Mouse (Mus musculus): ENCODE data around the gene Lcn2. TPM values are rescaled to one million over a fixed set of nuclear protein-coding genes. Genes with fewer than 3 reads are reported as not detected.

Gene Lcn2
- polyA plus RNA-seq, 1 experiment = 328 TPM

- Histone ChIP-seq H3K4me1 (ENCODE audit: control insufficient read depth, insufficient read depth, low read length) (no peaks in the 10 kb centered on the region), H3K4me3 (ENCODE audit: control insufficient read depth, low read depth, low read length) (no peak overlapping the region), H3K27ac (ENCODE audit: control insufficient read depth, insufficient read depth, low read depth, low read length) (no peak overlapping the region), H3K27me3 (ENCODE audit: control insufficient read depth, insufficient read depth, low read length) (no peaks in the 10 kb centered on the region), H3K36me3 (ENCODE audit: control insufficient read depth, insufficient read depth, low read length) (no peaks in the 10 kb centered on the region)
- TF ChIP-seq CTCF (IDR thresholded peaks at IDR 0.05; ENCODE audit: control insufficient read depth, insufficient read depth, insufficient replicate concordance, low read depth, low read length) = no peak
- TF ChIP-seq POLR2A (IDR thresholded peaks at IDR 0.05; ENCODE audit: control insufficient read depth, low read depth, low read length) = no peak
Measured at GRCm38 (mm10) chr2:32427720-32428119, 39.7 kb upstream of the Lcn2 start.

GRCm38 (mm10) chr2:32426141-32426540, 38.1 kb upstream of the Lcn2 start:
- no peak for TF ChIP-seq POLR2A (IDR thresholded peaks at IDR 0.05; ENCODE audit: control insufficient read depth, low read depth, low read length)
- no peak for TF ChIP-seq CTCF (IDR thresholded peaks at IDR 0.05; ENCODE audit: control insufficient read depth, insufficient read depth, insufficient replicate concordance, low read depth, low read length)
- H3K4me1 ChIP-seq (ENCODE audit: control insufficient read depth, insufficient read depth, low read length) = no peaks in the 10 kb centered on the region
- no peak overlapping the region for H3K4me3 ChIP-seq (ENCODE audit: control insufficient read depth, low read depth, low read length)
- H3K36me3 ChIP-seq (ENCODE audit: control insufficient read depth, insufficient read depth, low read length) = no peaks in the 10 kb centered on the region
- no peak overlapping the region for H3K27ac ChIP-seq (ENCODE audit: control insufficient read depth, insufficient read depth, low read depth, low read length)
- H3K27me3 ChIP-seq (ENCODE audit: control insufficient read depth, insufficient read depth, low read length) = no peaks in the 10 kb centered on the region

GRCm38 (mm10) chr2:32425568-32425967, 37.5 kb upstream of the Lcn2 start:
- H3K27ac ChIP-seq (ENCODE audit: control insufficient read depth, insufficient read depth, low read depth, low read length) = no peak overlapping the region
- no peak overlapping the region for H3K4me3 ChIP-seq (ENCODE audit: control insufficient read depth, low read depth, low read length)
- no peaks in the 10 kb centered on the region for H3K27me3 ChIP-seq (ENCODE audit: control insufficient read depth, insufficient read depth, low read length)
- H3K36me3 ChIP-seq (ENCODE audit: control insufficient read depth, insufficient read depth, low read length) = no peaks in the 10 kb centered on the region
- TF ChIP-seq POLR2A (IDR thresholded peaks at IDR 0.05; ENCODE audit: control insufficient read depth, low read depth, low read length) (no peak), CTCF (IDR thresholded peaks at IDR 0.05; ENCODE audit: control insufficient read depth, insufficient read depth, insufficient replicate concordance, low read depth, low read length) (no peak)
- no peaks in the 10 kb centered on the region for H3K4me1 ChIP-seq (ENCODE audit: control insufficient read depth, insufficient read depth, low read length)

DNA sequence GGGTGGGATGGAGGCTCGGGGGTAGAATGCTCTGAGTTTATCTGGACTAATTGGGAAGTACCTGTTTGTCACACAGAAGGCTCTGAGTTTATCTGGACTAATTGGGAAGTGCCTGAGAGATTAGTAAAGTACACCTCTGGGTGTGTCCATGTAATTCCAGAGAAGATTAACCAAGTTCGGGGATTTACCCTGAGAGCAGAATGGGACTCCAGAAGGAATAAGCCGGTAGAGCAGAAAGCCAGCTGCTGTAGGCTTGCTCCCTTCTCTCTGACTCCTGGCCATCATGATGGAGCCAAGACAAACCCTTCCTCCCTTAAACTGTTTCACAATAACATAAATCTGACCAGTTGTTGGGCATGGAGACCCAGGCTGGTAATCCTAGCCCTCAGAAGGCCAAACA, 36.7 kb upstream of the Lcn2 start:
- Histone ChIP-seq H3K36me3 (ENCODE audit: control insufficient read depth, insufficient read depth, low read length) (no peaks in the 10 kb centered on the region), H3K4me1 (ENCODE audit: control insufficient read depth, insufficient read depth, low read length) (peaks cover 3% of the 10 kb centered on the region; the same call in 1 of the 2 replicates), H3K4me3 (ENCODE audit: control insufficient read depth, low read depth, low read length) (no peak overlapping the region), H3K27me3 (ENCODE audit: control insufficient read depth, insufficient read depth, low read length) (no peaks in the 10 kb centered on the region), H3K27ac (ENCODE audit: control insufficient read depth, insufficient read depth, low read depth, low read length) (no peak overlapping the region)
- TF ChIP-seq CTCF (IDR thresholded peaks at IDR 0.05; ENCODE audit: control insufficient read depth, insufficient read depth, insufficient replicate concordance, low read depth, low read length) = no peak
- TF ChIP-seq POLR2A (IDR thresholded peaks at IDR 0.05; ENCODE audit: control insufficient read depth, low read depth, low read length) = no peak

DNA sequence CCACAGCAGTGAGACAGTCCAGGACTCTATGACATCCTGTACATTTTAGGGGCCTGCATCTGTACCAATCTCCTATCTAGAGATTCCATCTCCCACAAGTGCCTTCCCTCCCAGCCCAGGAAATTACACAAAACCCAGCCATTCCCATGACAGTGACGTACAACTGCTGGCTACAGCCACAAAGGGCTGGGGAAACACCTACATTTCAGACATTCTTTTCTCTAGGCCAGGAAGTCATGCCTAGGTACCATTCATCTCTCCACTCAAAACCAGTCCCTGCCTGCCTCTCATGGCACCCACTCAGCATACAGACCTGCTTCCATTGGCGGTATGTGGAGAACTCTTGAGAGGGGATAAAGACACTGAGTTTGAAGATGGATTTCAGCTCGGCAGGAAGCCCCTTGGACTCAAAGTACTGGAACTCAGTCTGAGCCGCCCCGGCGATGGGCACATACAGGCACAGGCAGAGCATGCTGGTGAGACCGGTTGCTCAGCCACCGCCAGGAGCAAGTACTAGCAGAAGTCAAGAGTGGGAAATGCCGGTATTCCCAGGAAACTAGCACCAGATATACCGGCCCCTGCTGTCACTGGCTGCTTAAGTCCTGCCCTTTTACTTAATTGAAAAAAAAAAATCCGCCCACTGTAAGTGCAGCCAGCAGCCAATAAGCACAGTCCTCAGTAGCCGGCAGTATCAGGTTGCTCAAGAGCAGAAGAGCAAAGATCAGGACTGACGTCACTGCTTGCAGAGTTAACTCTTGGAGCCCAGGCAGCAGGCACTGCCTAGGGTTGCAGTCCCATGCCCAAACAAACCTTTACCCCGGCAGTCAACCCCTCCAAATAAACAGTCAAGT, 35.7 kb upstream of the Lcn2 start:
- Histone ChIP-seq H3K27me3 (ENCODE audit: control insufficient read depth, insufficient read depth, low read length) (no peaks in the 10 kb centered on the region), H3K27ac (ENCODE audit: control insufficient read depth, insufficient read depth, low read depth, low read length) (peak overlapping the region; percentile 9; the same call in 1 of the 2 replicates), H3K4me1 (ENCODE audit: control insufficient read depth, insufficient read depth, low read length) (peaks cover 3% of the 10 kb centered on the region; the same call in 1 of the 2 replicates), H3K4me3 (ENCODE audit: control insufficient read depth, low read depth, low read length) (no peak overlapping the region), H3K36me3 (ENCODE audit: control insufficient read depth, insufficient read depth, low read length) (no peaks in the 10 kb centered on the region)
- TF ChIP-seq POLR2A (IDR thresholded peaks at IDR 0.05; ENCODE audit: control insufficient read depth, low read depth, low read length) (no peak), CTCF (IDR thresholded peaks at IDR 0.05; ENCODE audit: control insufficient read depth, insufficient read depth, insufficient replicate concordance, low read depth, low read length) (no peak)

GRCm38 (mm10) chr2:32421851-32422251, 33.8 kb upstream of the Lcn2 start:
- Histone ChIP-seq H3K36me3 (ENCODE audit: control insufficient read depth, insufficient read depth, low read length) (no peaks in the 10 kb centered on the region), H3K27ac (ENCODE audit: control insufficient read depth, insufficient read depth, low read depth, low read length) (no peak overlapping the region), H3K4me1 (ENCODE audit: control insufficient read depth, insufficient read depth, low read length) (peaks cover 3% of the 10 kb centered on the region; the same call in 1 of the 2 replicates), H3K27me3 (ENCODE audit: control insufficient read depth, insufficient read depth, low read length) (no peaks in the 10 kb centered on the region), H3K4me3 (ENCODE audit: control insufficient read depth, low read depth, low read length) (no peak overlapping the region)
- no peak for TF ChIP-seq CTCF (IDR thresholded peaks at IDR 0.05; ENCODE audit: control insufficient read depth, insufficient read depth, insufficient replicate concordance, low read depth, low read length)
- TF ChIP-seq POLR2A (IDR thresholded peaks at IDR 0.05; ENCODE audit: control insufficient read depth, low read depth, low read length) = no peak

DNA sequence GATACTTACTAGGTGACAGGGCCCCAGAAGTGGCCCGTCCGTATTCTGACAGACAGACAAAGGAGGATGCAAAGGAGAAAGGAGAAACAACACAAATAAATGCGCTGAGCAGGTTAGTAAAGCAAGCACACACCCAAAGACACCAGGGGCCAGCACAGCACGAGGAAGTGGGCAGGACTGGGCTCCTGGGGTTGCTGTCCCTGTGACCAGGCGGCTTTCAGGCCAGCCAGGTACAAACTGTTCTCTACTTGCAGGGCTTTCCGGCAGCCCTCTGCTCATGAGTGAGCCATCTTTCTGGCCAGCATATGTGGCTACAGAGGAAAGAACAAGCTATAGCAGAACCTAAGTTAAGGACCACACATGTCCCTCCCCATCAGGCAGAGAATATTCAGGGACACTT, 32.6 kb upstream of the Lcn2 start:
- no peaks in the 10 kb centered on the region for H3K27me3 ChIP-seq (ENCODE audit: control insufficient read depth, insufficient read depth, low read length)
- no peak overlapping the region for H3K27ac ChIP-seq (ENCODE audit: control insufficient read depth, insufficient read depth, low read depth, low read length)
- no peaks in the 10 kb centered on the region for H3K36me3 ChIP-seq (ENCODE audit: control insufficient read depth, insufficient read depth, low read length)
- TF ChIP-seq POLR2A (IDR thresholded peaks at IDR 0.05; ENCODE audit: control insufficient read depth, low read depth, low read length) (no peak), CTCF (IDR thresholded peaks at IDR 0.05; ENCODE audit: control insufficient read depth, insufficient read depth, insufficient replicate concordance, low read depth, low read length) (no peak)
- no peak overlapping the region for H3K4me3 ChIP-seq (ENCODE audit: control insufficient read depth, low read depth, low read length)
- H3K4me1 ChIP-seq (ENCODE audit: control insufficient read depth, insufficient read depth, low read length) = peaks cover 3% of the 10 kb centered on the region; the same call in 1 of the 2 replicates
